Mouse (Mus musculus): Measurements from ENCODE around the gene D130043K22Rik.

DNA sequence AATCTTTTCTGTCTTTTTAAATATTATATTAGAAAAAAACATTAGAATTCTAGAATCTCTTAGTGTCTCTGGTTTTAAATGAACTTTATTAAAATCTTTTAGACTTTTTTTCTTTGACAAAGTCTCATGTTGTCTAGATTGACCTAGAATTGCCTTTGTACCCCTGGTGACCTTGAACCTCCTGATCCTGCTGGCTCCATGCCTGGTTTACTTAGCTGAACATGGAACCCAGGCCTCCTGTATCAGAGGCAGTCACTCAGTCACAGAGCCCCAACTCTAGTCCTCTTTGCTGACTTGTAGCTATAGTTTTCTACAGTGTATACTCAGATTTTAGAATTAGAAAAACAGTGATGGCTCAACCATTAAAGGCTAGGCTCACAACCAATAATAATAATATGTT lies 38.9 kb upstream of the D130043K22Rik start:
- no peak for TF ChIP-seq ZNF384 (IDR thresholded peaks at IDR 0.05; ENCODE audit: low read depth, low read length)
- TF ChIP-seq ZC3H11A (IDR thresholded peaks at IDR 0.05; ENCODE audit: borderline replicate concordance, low read depth, low read length), result no peak
- no peak for TF ChIP-seq CHD2 (IDR thresholded peaks at IDR 0.05; ENCODE audit: low read depth, low read length)
- TF ChIP-seq MAFK (IDR thresholded peaks at IDR 0.05; ENCODE audit: insufficient read depth, low read depth, low read length), result no peak
